Mouse (Mus musculus) myocyte (in vitro differentiated cells): ENCODE data around the gene Speer4d. TPM values are rescaled to one million over a fixed set of nuclear protein-coding genes. Genes with fewer than 3 reads are reported as not detected.
"Not testable (repeated sequence)": the region's sequence is repeated elsewhere in the genome, so short reads cannot be mapped to it uniquely, and the experiment has no call there.

ENCODE experiments used
- H3K27me3 ChIP-seq: one replicate; pipeline ENCODE4 v1.6.1; 2011; ENCODE audit not compliant: control insufficient read depth, insufficient read depth, insufficient read length
- H3K36me3 ChIP-seq: one replicate; pipeline ENCODE4 v1.6.1; 2011; ENCODE audit not compliant: control insufficient read depth, insufficient read depth
- H3K4me2 ChIP-seq: one replicate; pipeline ENCODE4 v1.6.1; 2011; ENCODE audit warnings: low read depth, control low read depth
- H3K4me3 ChIP-seq: one replicate; pipeline ENCODE4 v1.5.1; 2011; ENCODE audit warnings: mild to moderate bottlenecking, control low read depth, moderate library complexity
- H3K79me2 ChIP-seq: one replicate; pipeline ENCODE4 v1.6.1; 2011; ENCODE audit not compliant: control insufficient read depth, insufficient read depth
- H3ac ChIP-seq: one replicate; pipeline ENCODE4 v1.6.1; 2011; ENCODE audit not compliant: control insufficient read depth, insufficient read length
- polyA plus RNA-seq: library from polyadenylated mRNA; unstranded; fragments of >200 nt; fragmentation: generic; extraction: Trizol; gene quantifications from one replicate; pipeline ENCODE4 v1.2.1, GENCODE M21; 2012; ENCODE audit warnings: missing spikeins

Gene Speer4d
- polyA plus RNA-seq, 1 experiment = not detected

DNA sequence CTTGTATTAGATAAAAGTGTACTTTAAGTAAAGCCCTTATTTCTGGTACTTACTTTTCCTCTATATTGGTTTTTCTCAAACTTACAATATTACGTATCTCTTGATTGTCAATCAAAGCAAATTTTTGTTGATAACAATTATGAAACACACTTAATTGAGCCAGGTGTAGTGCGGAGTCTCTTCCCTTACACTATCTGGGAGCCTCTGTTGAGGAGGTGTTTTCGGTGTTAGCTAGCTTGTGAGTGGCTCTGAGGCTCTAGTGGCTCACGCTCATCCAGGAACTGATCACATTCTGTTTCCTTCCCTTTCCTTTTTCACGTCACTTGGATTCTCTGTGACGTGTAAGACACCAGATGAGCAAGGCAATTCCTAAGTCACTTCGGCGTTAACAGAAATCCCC, 15.3 kb upstream of the Speer4d start:
- not testable (repeated sequence) for H3K27me3 ChIP-seq, H3K79me2 ChIP-seq, H3K4me3 ChIP-seq, H3ac ChIP-seq, H3K4me2 ChIP-seq, H3K36me3 ChIP-seq

DNA sequence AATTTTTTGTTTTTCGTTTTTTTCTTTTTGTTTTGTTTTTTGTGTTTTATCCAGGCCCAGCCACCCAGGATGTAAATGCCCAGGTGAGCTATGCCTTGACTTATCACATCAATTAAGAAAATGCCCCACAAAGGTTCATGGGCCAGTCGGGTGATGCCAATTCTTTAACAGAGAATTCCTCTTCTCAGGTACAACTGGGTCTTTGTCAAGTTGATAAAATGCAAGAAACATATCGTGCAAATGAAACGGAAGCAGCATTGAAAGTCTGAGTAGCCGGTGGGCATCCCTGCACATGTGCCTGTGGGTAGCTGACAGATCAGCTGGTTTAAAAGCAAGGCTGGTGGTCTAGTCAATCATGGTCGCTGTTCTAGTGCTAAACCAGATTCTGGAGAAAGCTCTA, 12.2 kb upstream of the Speer4d start:
- not testable (repeated sequence) for H3K79me2 ChIP-seq, H3K36me3 ChIP-seq, H3K27me3 ChIP-seq, H3K4me3 ChIP-seq, H3K4me2 ChIP-seq, H3ac ChIP-seq

DNA sequence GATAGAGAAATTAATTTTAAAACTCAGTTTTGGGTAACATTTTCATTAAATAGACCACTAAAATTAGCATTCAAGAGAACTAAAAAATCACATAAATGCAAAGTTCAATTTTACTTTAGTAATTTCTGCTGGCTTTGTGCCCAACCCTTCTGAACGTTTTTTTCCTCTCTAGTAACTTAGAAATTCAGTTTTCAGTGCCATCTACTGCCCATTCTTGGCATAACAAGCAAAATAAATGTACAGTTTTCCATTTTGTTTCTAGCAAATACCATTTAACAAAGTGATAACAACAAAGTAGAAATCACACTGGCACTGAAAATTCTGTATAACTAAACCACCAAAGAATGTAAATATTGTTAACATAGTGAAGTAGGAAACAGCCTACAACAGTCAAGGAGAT, 8.2 kb upstream of the Speer4d start:
- not testable (repeated sequence) for H3ac ChIP-seq, H3K4me3 ChIP-seq, H3K27me3 ChIP-seq, H3K79me2 ChIP-seq, H3K36me3 ChIP-seq, H3K4me2 ChIP-seq

DNA sequence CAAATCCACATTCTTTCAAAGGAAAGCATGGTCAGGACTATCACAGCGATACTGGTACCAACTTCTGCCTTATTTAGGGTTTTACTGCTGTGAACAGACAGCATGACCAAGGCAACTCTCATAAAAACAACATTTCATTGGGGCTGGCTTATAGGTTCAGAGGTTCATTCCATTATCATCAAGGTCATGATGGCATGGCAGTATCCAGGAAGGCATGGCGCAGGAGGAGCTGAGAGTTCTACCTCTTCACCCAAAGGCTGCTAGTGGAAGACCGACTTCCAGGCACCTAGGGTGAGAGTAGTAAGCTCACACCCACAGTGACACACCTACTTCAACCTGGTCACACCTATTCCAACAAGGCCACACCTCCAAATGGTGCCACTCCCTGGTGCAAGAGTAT, 2.7 kb upstream of the Speer4d start:
- not testable (repeated sequence) for H3K4me2 ChIP-seq, H3ac ChIP-seq, H3K79me2 ChIP-seq, H3K27me3 ChIP-seq, H3K36me3 ChIP-seq, H3K4me3 ChIP-seq

DNA sequence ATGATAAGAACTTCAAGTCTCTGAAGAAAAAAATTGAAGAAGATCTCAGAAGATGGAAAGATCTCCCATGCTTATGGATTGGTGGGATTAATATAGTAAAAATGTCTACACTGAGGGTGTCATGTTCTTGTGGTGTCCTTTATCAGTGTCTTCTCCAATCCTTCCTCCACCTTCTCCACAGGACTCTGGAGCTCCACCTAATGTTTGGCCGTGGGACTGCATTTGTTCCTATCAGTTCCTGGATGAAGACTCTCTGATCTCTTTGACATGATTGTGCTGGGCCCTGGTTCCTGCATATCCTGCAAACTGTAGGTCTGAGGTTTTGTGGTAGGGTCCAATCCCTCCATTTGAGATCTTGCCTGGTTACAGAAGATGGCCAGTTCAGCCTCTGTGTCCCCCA, 9.3 kb downstream of the Speer4d start:
- not testable (repeated sequence) for H3K79me2 ChIP-seq, H3K36me3 ChIP-seq, H3K4me2 ChIP-seq, H3K4me3 ChIP-seq, H3K27me3 ChIP-seq, H3ac ChIP-seq

DNA sequence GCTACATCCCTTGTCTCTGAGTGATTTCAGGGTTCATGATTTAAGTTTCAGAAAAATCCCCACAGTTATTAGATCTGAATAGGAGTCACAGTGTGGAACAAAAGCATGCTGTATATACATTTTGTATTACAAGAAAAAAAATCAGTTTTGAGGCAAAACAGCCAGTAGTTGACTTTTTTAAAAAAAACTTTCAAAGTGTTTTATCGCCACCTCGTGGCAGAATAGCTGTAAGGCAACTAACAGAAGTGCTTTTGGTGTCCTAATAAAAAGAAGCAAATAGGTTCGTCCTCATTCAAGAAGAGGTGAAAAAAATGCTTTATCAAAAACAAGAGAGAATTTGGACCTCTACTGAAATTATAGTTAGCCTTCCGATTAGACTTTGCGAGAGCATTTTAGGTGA, 11.2 kb downstream of the Speer4d start:
- not testable (repeated sequence) for H3K4me3 ChIP-seq, H3K36me3 ChIP-seq, H3K4me2 ChIP-seq, H3ac ChIP-seq, H3K79me2 ChIP-seq, H3K27me3 ChIP-seq

DNA sequence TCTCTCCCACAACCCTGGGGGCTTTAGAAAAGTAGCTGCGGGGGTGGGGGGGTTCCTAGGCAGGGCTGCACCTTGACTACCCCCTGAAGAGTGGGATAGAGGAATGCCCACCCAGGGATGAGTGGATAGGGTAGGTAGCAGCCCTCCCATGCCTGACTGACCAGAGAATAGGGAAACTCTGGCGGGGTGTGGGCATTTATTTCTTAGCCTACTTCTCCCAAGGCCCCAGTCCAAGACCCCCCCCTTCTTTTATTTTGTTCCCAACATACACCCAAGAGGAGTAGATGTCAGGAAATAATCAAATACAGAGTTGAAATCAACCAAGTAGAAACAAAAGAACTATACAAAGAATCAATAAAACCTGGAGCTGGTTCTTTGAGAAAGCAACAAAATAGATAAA, 18.8 kb downstream of the Speer4d start:
- not testable (repeated sequence) for H3ac ChIP-seq, H3K27me3 ChIP-seq, H3K79me2 ChIP-seq, H3K4me3 ChIP-seq, H3K4me2 ChIP-seq, H3K36me3 ChIP-seq

DNA sequence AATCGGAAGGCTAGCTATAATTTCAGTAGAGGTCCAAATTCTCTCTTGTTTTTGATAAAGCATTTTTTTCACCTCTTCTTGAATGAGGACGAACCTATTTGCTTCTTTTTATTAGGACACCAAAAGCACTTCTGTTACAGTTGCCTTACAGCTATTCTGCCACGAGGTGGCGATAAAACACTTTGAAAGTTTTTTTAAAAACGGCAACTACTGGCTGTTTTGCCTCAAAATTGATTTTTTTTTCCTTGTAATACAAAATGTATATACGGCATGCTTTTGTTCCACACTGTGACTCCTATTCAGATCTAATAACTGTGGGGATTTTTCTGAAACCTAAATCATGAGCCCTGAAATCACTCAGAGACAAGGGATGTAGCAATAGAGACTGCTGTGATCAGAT, 26.8 kb downstream of the Speer4d start:
- H3K27me3 ChIP-seq, H3K79me2 ChIP-seq, H3ac ChIP-seq, H3K4me2 ChIP-seq, H3K4me3 ChIP-seq, H3K36me3 ChIP-seq: not testable (repeated sequence)

DNA sequence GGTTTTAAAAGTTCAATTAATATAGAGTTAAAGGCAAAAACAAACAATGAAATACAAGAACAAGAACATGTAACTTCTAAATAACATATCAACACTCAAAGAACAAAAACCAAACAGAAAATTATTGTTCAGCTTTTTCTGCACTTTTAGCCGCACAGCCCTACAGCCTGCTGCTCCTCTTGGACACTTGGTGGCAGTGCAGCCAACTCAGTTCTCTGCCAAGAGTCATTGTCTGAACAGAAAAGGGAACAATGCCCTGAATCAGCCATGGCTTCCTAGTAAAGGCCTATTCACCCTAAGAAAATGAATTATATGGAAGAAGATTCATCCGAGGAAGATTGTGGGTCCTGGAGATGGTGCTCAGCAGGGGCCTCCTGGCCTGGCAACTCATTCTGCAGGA, 33.5 kb downstream of the Speer4d start:
- H3K27me3 ChIP-seq, H3K79me2 ChIP-seq, H3K4me3 ChIP-seq, H3ac ChIP-seq, H3K4me2 ChIP-seq, H3K36me3 ChIP-seq: not testable (repeated sequence)

DNA sequence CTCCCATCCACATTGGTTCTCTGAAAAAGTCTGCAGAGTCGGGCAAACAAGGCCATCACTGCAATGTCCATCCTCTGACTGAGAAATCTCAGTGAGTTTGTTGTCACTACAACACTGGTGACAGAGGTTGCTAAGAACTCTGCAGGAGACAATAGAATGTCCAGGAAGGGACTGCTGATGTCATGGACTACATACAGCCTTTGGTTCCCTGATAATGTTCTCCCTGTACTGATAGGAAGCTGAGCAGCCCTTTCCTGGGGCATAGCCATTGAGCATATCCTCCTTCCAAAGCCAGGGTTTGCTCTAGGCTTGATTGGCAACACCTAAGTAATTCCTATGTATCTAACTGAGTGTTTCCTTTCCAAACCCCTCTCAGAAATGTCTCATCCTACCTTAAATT, 38.1 kb downstream of the Speer4d start, which contains the start of gene 4930572O03Rik:
Gene 4930572O03Rik (minus strand): TSS at position 101 of the 400 bp plus-strand sequence.
- not testable (repeated sequence) for H3ac ChIP-seq, H3K27me3 ChIP-seq, H3K4me2 ChIP-seq, H3K4me3 ChIP-seq, H3K36me3 ChIP-seq, H3K79me2 ChIP-seq

DNA sequence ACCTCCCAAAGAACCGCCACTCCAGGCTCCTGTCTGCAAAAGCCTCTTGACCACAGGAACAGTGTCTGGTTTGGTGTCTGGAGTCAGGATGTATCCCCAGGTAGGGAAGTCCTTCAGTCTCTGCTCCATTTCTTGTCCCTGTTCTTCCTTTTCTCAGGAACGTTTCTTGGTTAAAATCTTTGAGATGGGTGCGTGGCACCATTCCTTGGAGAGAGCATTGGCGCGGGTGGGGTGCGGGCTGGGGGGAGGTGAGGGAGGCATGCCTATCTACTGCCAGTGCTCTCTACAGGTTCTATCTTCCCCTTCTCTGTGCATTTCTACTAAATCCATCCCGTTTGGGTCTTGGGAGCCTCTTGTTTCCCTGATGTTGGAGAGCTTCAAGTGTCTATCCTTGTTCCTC, 45.0 kb downstream of the Speer4d start:
- H3K36me3 ChIP-seq, H3K4me3 ChIP-seq, H3K4me2 ChIP-seq, H3K79me2 ChIP-seq, H3ac ChIP-seq, H3K27me3 ChIP-seq: not testable (repeated sequence)

DNA sequence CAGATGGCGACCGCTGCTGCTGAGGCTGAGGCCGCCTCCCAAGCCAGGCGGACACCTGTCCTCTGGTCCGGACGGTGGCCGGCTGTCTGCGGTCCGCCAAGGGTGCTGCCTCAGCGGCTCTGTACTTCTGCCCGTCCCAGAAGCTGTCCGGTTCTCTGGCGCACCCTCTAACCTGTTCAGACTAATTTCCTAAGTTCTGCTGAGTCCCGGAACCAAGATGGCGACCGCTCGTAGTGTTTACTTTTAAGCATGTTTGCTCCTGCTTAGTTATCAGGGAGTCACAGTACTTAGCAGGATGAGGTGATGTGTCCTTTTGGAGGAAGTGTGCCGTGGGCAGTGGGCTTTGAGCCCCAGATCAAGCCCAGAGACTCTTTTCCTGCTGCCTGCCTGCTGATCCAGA, 51.9 kb downstream of the Speer4d start:
- H3K36me3 ChIP-seq, H3K4me3 ChIP-seq, H3K4me2 ChIP-seq, H3K27me3 ChIP-seq, H3K79me2 ChIP-seq, H3ac ChIP-seq: not testable (repeated sequence)
